8 mouse cellular contexts compared by ENCODE assay signal in the genomic region with DNA sequence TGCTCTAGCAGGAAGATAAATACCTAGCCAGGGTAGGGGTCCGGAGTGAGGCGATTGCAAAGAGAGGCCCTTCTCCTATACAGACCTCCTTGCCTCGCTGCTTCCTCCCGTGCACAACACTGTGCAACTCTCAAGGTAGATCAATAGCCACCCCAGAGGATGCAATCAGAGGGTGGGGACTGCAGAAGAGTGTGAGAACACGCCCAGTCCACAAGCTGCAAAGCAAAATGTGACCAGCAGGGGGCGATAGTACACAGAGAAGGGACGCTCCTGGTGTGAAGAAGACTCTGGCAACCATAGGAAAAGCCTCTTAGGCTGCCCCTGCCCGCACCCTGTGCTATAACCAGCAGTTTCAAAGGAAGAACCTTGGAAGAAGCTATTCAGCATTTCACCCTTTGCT.
DNase-seq lines count a peak whose midpoint lies in the region; ATAC-seq and TF ChIP-seq lines count a peak whose summit lies in the region.

No protein-coding gene starts in this region.

- 28% methylated on average over 8 of the region's 8 CpGs for WGBS in bone marrow, adult 2 months
- 35% methylated on average over 8 of the region's 8 CpGs for WGBS in embryonic facial prominence, embryonic 12.5 days
- 40% methylated on average over 8 of the region's 8 CpGs for WGBS in heart, embryonic 10.5 days

- no peak overlapping the region for H3K9ac ChIP-seq in embryonic facial prominence, embryonic 12.5 days

- no peak overlapping the region for H3K4me3 ChIP-seq in bone marrow, adult 2 months (replicated peaks; ENCODE audit: control insufficient read depth, low read depth, low read length)
- H3K4me3 ChIP-seq in embryonic facial prominence, embryonic 12.5 days = no peak overlapping the region
- H3K4me3 ChIP-seq in heart, embryonic 10.5 days = no peak overlapping the region

- no peak overlapping the region for H3K27ac ChIP-seq in bone marrow, adult 2 months (ENCODE audit: control insufficient read depth, insufficient read depth, low read depth, low read length, poor library complexity)
- no peak overlapping the region for H3K27ac ChIP-seq in embryonic facial prominence, embryonic 12.5 days
- no peak overlapping the region for H3K27ac ChIP-seq in heart, embryonic 10.5 days

- no peak for TF ChIP-seq POLR2A in bone marrow, adult 2 months (IDR thresholded peaks at IDR 0.05; ENCODE audit: borderline replicate concordance, control insufficient read depth, low read depth, low read length)

- H3K4me2 ChIP-seq in embryonic facial prominence, embryonic 12.5 days (replicated peaks) = no peak overlapping the region

- TF ChIP-seq CTCF in bone marrow, adult 2 months (IDR thresholded peaks at IDR 0.05; ENCODE audit: control insufficient read depth, insufficient read depth, low read length) = 0 out of 2 replicates have a peak, but pooled peaks have one; percentile 32

- H3K36me3 ChIP-seq in embryonic facial prominence, embryonic 12.5 days = no peaks in the 10 kb centered on the region
- H3K36me3 ChIP-seq in heart, embryonic 10.5 days = no peaks in the 10 kb centered on the region

- H3K27me3 ChIP-seq in embryonic facial prominence, embryonic 12.5 days = no peaks in the 10 kb centered on the region
- H3K27me3 ChIP-seq in heart, embryonic 10.5 days (ENCODE audit: insufficient read depth, poor library complexity, severe bottlenecking) = no peaks in the 10 kb centered on the region

- ATAC-seq in embryonic facial prominence, embryonic 12.5 days (ENCODE audit: insufficient number of reproducible peaks, insufficient read depth, low FRiP score, low TSS enrichment) = 0 out of 2 replicates have a peak, but pooled peaks have one; percentile 28

- H3K4me1 ChIP-seq in bone marrow, adult 2 months (ENCODE audit: control insufficient read depth, insufficient read depth, low read length) = no peaks in the 10 kb centered on the region
- no peaks in the 10 kb centered on the region for H3K4me1 ChIP-seq in embryonic facial prominence, embryonic 12.5 days
- no peaks in the 10 kb centered on the region for H3K4me1 ChIP-seq in heart, embryonic 10.5 days

- DNase-seq in ES-CJ7 (ENCODE audit: low read depth, low spot score) = peak; percentile 91
- peak; percentile 79 for DNase-seq in heart, embryonic 10.5 days (ENCODE audit: low spot score)
- peak; percentile 53 to 79 for DNase-seq in kidney, postnatal 25 days
- peak; percentile 28 to 32 for DNase-seq in lung, adult 18-20 months
- DNase-seq in retina, postnatal 1 day = peak; percentile 82
- peak; percentile 53 to 86 for DNase-seq in urinary bladder, postnatal 4 days (ENCODE audit: low spot score in 2 of 2)

- no peaks in the 10 kb centered on the region for H3K9me3 ChIP-seq in embryonic facial prominence, embryonic 12.5 days
- no peaks in the 10 kb centered on the region for H3K9me3 ChIP-seq in heart, embryonic 10.5 days

Comparison
In these comparisons a context has a peak if more than half of its experiments do, and no peak if none do; other contexts are left out.
1. DNase-seq: peak in every context shown above with its lines; median percentile 91 in ES-CJ7; 82 in retina, postnatal 1 day; 79 in heart, embryonic 10.5 days; 70 in urinary bladder, postnatal 4 days; 66 in kidney, postnatal 25 days; 30 in lung, adult 18-20 months.